Comparison of ENCODE assay signal across 21 mouse cellular contexts in genomic region chr2:51055339-51055738, GRCm38 (mm10).
DNase-seq lines count a peak whose midpoint lies in the region; ATAC-seq and TF ChIP-seq lines count a peak whose summit lies in the region.
"Had no signal": no experiment of that assay in that cellular context is flagged by ENCODE, and none has a peak within 500 bp of the region (broad histone marks: within the 10 kb centered on the region; RNA-seq: fewer than 3 reads in every experiment).

No protein-coding gene starts in this region.

- H3K4me3 ChIP-seq in embryonic facial prominence, embryonic 11.5 days (ENCODE audit: low read depth, low read length): no peak overlapping the region
- H3K4me3 ChIP-seq in embryonic facial prominence, embryonic 10.5 days: no peak overlapping the region
- H3K4me3 ChIP-seq in liver, adult 2 months (ENCODE audit: insufficient read depth, low read depth, low read length): no peak overlapping the region
- no peak overlapping the region for H3K4me3 ChIP-seq in limb, embryonic 10.5 days
- H3K4me3 ChIP-seq: forebrain, embryonic 12.5 days; heart, adult 2 months; heart, embryonic 15.5 days; hindbrain, embryonic 10.5 days; hindbrain, embryonic 15.5 days had no signal

- no peak overlapping the region for H3K9ac ChIP-seq in embryonic facial prominence, embryonic 11.5 days (replicated peaks; ENCODE audit: low read length)
- no peak overlapping the region for H3K9ac ChIP-seq in liver, adult 2 months (ENCODE audit: low read depth, low read length)
- H3K9ac ChIP-seq: forebrain, embryonic 12.5 days; heart, embryonic 15.5 days; hindbrain, embryonic 15.5 days had no signal

- 20% methylated on average over 3 of the region's 3 CpGs for WGBS in embryonic facial prominence, embryonic 11.5 days
- WGBS in embryonic facial prominence, embryonic 10.5 days: 41% methylated on average over 3 of the region's 3 CpGs
- WGBS in liver, adult 2 months: 4% methylated on average over 3 of the region's 3 CpGs
- WGBS in limb, embryonic 10.5 days: 67% methylated on average over 3 of the region's 3 CpGs

- no peaks in the 10 kb centered on the region for H3K27me3 ChIP-seq in embryonic facial prominence, embryonic 11.5 days (ENCODE audit: control insufficient read depth, insufficient read depth, low read length)
- no peaks in the 10 kb centered on the region for H3K27me3 ChIP-seq in embryonic facial prominence, embryonic 10.5 days (replicated peaks; ENCODE audit: low read depth, poor library complexity, severe bottlenecking)
- no peaks in the 10 kb centered on the region for H3K27me3 ChIP-seq in liver, adult 2 months (ENCODE audit: control insufficient read depth, insufficient read depth, low read length)
- no peaks in the 10 kb centered on the region for H3K27me3 ChIP-seq in limb, embryonic 10.5 days (ENCODE audit: low read depth, poor library complexity, severe bottlenecking)
- H3K27me3 ChIP-seq: CH12.LX; forebrain, embryonic 12.5 days; heart, embryonic 15.5 days; hindbrain, embryonic 15.5 days had no signal

- H3K27ac ChIP-seq in embryonic facial prominence, embryonic 11.5 days (replicated peaks; ENCODE audit: low read depth, low read length): no peak overlapping the region
- H3K27ac ChIP-seq in embryonic facial prominence, embryonic 10.5 days (replicated peaks): no peak overlapping the region
- H3K27ac ChIP-seq in liver, adult 2 months (replicated peaks; ENCODE audit: insufficient read depth, low read depth, low read length): no peak overlapping the region
- H3K27ac ChIP-seq in limb, embryonic 10.5 days: no peak overlapping the region
- H3K27ac ChIP-seq: forebrain, embryonic 12.5 days; heart, adult 2 months; heart, embryonic 15.5 days; hindbrain, embryonic 10.5 days; hindbrain, embryonic 15.5 days had no signal

- ATAC-seq in embryonic facial prominence, embryonic 11.5 days (replicated peaks; ENCODE audit: insufficient number of reproducible peaks, low FRiP score, low TSS enrichment, low read depth): no peak
- ATAC-seq: forebrain, embryonic 16.5 days had no signal

- no peaks in the 10 kb centered on the region for H3K4me1 ChIP-seq in embryonic facial prominence, embryonic 11.5 days (ENCODE audit: control insufficient read depth, insufficient read depth, low read length)
- H3K4me1 ChIP-seq in embryonic facial prominence, embryonic 10.5 days: peaks cover 22% of the 10 kb centered on the region
- H3K4me1 ChIP-seq in liver, adult 2 months (ENCODE audit: control insufficient read depth, insufficient read depth, low read length): peaks cover 2% of the 10 kb centered on the region; the same call in 1 of the 2 replicates
- peaks cover 16% of the 10 kb centered on the region for H3K4me1 ChIP-seq in limb, embryonic 10.5 days
- H3K4me1 ChIP-seq: hindbrain, embryonic 15.5 days had no signal

- no peak for TF ChIP-seq POLR2A in liver, adult 2 months (IDR thresholded peaks at IDR 0.05; ENCODE audit: extremely low read depth, insufficient read depth, low read length)

- H3K9me3 ChIP-seq in embryonic facial prominence, embryonic 11.5 days (replicated peaks; ENCODE audit: control insufficient read depth, low read length): no peaks in the 10 kb centered on the region
- no peaks in the 10 kb centered on the region for H3K9me3 ChIP-seq in embryonic facial prominence, embryonic 10.5 days
- H3K9me3 ChIP-seq in limb, embryonic 10.5 days (replicated peaks): no peaks in the 10 kb centered on the region
- H3K9me3 ChIP-seq: forebrain, embryonic 12.5 days; heart, embryonic 15.5 days; hindbrain, embryonic 10.5 days; hindbrain, embryonic 15.5 days had no signal

- H3K4me2 ChIP-seq in embryonic facial prominence, embryonic 11.5 days (ENCODE audit: low read depth, low read length): no peak overlapping the region
- H3K4me2 ChIP-seq: forebrain, embryonic 12.5 days; heart, embryonic 11.5 days; heart, embryonic 15.5 days; hindbrain, embryonic 15.5 days had no signal

- H3K79me2 ChIP-seq in liver, adult 2 months (ENCODE audit: control insufficient read depth, insufficient read depth, low read length): no peaks in the 10 kb centered on the region

- H3K36me3 ChIP-seq in embryonic facial prominence, embryonic 11.5 days (replicated peaks; ENCODE audit: control insufficient read depth, insufficient read depth, low read depth, low read length): no peaks in the 10 kb centered on the region
- H3K36me3 ChIP-seq in embryonic facial prominence, embryonic 10.5 days (replicated peaks): no peaks in the 10 kb centered on the region
- H3K36me3 ChIP-seq in liver, adult 2 months (ENCODE audit: control insufficient read depth, insufficient read depth, low read length): no peaks in the 10 kb centered on the region
- H3K36me3 ChIP-seq in limb, embryonic 10.5 days: no peaks in the 10 kb centered on the region
- H3K36me3 ChIP-seq: forebrain, embryonic 12.5 days; heart, embryonic 15.5 days; hindbrain, embryonic 10.5 days; hindbrain, embryonic 15.5 days had no signal

- DNase-seq in embryonic facial prominence, embryonic 11.5 days (ENCODE audit: low spot score): peak; percentile 44
- no peak for DNase-seq in embryonic facial prominence, embryonic 10.5 days (ENCODE audit: low spot score)
- DNase-seq in liver, adult 2 months (ENCODE audit: extremely low read depth, low read depth, low spot score): peak; percentile 82
- DNase-seq in liver (no peak), NIH3T3 (ENCODE audit: low read depth) (peak; percentile 30)
- DNase-seq in heart, postnatal 4 days: no peak
- no peak for DNase-seq in limb, embryonic 10.5 days (ENCODE audit: low spot score)
- DNase-seq: adrenal gland, postnatal 25 days; cerebellum, adult 18-20 months; cerebellum, adult 9-11 months; cerebellum, postnatal 36 days; gastrocnemius, postnatal 10 days; heart, adult 2 months; heart, postnatal 14 days had no signal

- TF ChIP-seq CTCF in liver, adult 2 months (IDR thresholded peaks at IDR 0.05; ENCODE audit: low read depth, low read length): no peak

Comparison
In these comparisons a context has a peak if more than half of its experiments do, and no peak if none do; other contexts are left out.
1. DNase-seq: peak in embryonic facial prominence, embryonic 11.5 days (single experiment), liver, adult 2 months (single experiment) and NIH3T3 (single experiment); none in embryonic facial prominence, embryonic 10.5 days (single experiment), liver (single experiment), heart, postnatal 4 days (single experiment) and limb, embryonic 10.5 days (single experiment).